Mouse (Mus musculus): ENCODE data around the gene Gchfr.

- TF ChIP-seq CTCF (IDR thresholded peaks at IDR 0.05; ENCODE audit: insufficient read depth, low read length) (no peak), POLR2A (IDR thresholded peaks at IDR 0.05; ENCODE audit: borderline replicate concordance, extremely low read depth, low read depth, low read length) (no peak)
Observed at GRCm38 (mm10) chr2:119182914-119183313, 15.3 kb downstream of the Gchfr start.
